Mouse (Mus musculus) gastrocnemius, postnatal 14 days (tissue): ENCODE measurements around the gene Gm11273. TPM values are rescaled to one million over a fixed set of nuclear protein-coding genes. Genes with fewer than 3 reads are reported as not detected.
A peak's percentile ranks its signal among the peaks of the same experiment; 100 is the strongest.
"Not testable (repeated sequence)": the region's sequence is repeated elsewhere in the genome, so short reads cannot be mapped to it uniquely, and the experiment has no call there.

Experiments
- DNase-seq: peaks from one replicate; pipeline ENCODE4 v3.0.0; 2021; ENCODE audit warnings: mixed read lengths
- intact Hi-C: fragments of 180-260 bp; cut with DNase I; formaldehyde crosslinking; loops from one replicate; pipeline ENCODE4 v1.15.1; 2025; ENCODE audit warnings: low total_unique reads
- long read RNA-seq, 2 experiments: library from polyadenylated mRNA; stranded (forward); transcript quantifications; one replicate each; pipeline ENCODE4 v2.0.0; 2021
- total RNA-seq, 2 experiments: library from RNA; stranded (reverse); gene quantifications; 2 replicates each; pipeline ENCODE4 v1.2.3; 2021

Gene Gm11273
- 100 to 1,000 TPM; 119 to 152 TPM for total RNA-seq
- long read RNA-seq, experiment 1, transcript Gm11273-201 (1 exons, 390 nt): major isoform, 186 of 186 reads
- long read RNA-seq, experiment 1, partial matches to known transcripts: 0 of 186 reads
- long read RNA-seq, experiment 1, other reads (novel, unspliced or antisense): 0 of 186 reads
- long read RNA-seq, experiment 2, transcript Gm11273-201 (1 exons, 390 nt): major isoform, 250 of 250 reads
- long read RNA-seq, experiment 2, partial matches to known transcripts: 0 of 250 reads
- long read RNA-seq, experiment 2, other reads (novel, unspliced or antisense): 0 of 250 reads

DNA sequence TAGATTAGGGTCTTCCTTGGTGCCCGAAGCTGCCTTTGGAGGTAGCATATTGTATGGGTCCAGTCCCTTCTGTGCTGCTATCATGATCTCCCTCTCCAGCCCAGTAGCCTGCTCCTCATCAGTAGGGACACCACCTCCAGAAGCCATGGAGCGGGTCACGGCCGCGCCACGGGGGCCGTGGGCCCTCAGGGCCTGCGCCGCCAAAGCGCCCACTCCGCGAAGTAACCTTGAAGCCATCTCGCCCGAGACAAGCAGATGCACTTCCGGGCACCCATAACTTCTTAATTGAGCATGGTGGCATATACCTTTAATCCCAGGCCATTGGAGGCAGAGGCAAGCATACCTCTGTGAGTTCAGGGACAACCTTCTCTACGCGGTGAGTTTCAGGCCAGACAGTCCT is at the start of gene Gm11273:
Gene Gm11273 (minus strand): TSS at position 237 of the 400 bp plus-strand sequence.
- intact Hi-C loops, DNase-seq: not testable (repeated sequence)

DNA sequence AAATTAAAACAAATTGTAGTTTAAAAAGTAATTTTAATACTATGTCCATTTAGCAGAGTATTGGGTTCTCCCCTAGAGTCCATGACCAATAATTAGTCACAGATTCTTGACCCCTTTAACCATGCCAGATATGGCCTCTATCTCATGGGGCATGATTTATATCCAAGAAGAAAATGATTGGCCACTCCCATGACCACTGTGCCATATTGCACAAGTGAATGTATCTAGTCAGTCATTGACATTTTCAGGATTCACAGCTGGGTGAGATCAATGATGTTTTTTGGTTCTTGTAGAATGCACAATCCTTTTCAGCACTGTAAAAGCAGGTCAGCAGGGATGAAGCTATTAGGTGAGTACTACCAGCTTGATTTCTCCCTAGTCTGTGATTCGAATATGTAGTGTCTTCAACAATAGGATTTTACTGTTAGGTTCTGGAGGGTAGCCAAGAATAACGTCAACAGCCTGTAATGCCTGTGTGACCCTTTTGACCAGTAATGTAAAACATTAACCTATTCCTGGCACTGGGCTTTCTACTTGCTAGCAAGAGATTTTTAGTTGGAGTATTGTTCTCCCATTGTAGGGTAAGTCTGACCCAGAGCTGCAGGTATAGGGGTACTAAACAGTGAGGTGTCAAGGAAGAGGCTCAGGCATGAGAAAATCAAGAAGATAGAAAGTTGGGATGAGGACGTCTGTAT is 49.3 kb upstream of the Gm11273 start:
- no peak for DNase-seq
- intact Hi-C loops: no loop called here

DNA sequence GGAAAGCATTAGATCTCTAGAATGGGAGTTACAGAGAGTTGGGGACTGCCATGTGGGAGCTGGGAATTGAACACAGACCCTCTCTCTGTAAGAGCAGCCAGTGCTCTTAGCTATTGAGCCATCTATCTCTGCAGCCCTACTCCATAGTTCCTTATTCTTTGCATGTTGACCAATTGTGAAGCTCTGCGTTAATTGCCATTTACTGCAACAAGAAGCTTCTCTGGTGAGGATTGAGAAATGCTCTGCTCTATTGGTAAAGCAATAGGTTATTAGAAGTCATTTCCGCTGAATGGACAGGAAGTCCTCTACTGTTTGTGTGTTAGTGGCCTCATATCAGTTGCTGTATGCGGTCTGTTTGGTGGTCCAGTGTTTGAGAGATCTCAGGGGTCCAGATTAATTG is 48.3 kb upstream of the Gm11273 start:
- intact Hi-C loops: no loop called here
- DNase-seq: no peak

DNA sequence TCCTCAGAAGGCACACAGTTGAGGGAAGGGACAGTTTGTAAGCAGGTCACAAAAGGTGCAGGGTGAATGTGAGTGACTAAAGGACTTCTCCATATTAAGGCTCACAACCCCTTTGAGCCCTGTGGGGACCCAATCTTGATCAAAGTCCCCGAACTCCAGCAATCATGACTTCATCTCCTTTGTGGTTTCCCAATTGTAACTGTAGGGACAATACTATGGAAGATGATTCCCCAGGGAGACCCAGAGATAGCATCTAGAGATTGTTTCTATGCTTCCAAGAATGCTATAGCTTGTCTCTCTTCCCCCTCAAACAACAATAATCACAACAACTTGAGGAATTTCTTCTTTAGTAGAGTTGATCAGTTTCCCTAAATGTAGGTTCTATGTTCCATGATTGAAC is 41.5 kb upstream of the Gm11273 start, which contains the start of gene Olfr1366:
Gene Olfr1366 (minus strand): TSS at position 101 of the 400 bp plus-strand sequence.
- DNase-seq: no peak
- intact Hi-C loops: no loop called here

DNA sequence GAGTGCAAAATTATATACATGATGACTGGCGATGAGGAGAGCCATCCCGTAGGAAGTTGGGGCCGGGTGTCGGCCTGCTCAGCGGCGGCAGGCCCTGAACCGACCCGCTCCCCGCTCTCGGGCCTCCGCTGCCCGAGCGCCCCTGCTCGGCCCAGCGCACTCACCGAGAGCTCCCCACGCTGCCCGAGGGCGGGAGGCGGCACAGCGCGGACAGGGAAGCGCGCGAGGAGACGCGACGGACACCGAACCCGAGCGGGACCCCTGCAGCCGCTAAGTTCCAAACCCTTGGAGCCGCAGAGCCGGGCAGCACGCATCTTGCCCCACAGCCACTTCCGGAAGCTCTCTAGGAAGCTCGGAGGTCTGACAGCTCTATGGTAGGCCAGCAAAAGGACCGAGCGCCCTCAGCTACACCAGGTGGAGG is 29.6 kb upstream of the Gm11273 start, which contains the start of gene Zkscan8:
Gene Zkscan8 (minus strand): TSS at position 340 of the 421 bp plus-strand sequence.
- intact Hi-C loops: no loop called here
- peak; percentile 84 for DNase-seq

DNA sequence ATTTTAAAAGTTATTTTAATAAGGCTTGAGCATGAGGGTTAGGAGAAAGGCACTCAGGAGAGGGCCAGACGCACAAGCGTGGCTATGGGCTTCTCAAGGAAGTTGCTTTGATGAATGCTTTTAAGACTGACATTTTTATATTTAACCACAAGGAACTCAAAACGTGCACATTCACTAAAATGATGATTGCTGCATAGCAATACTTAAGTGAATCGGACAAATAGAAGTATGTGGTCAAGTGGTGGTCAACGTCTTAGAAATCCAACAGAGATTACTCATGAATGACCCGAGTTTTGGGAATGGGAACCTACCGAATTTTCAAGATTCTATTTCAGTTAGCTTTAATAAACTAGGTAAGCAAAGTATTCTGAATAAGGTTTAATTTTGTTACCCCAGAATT is 28.9 kb upstream of the Gm11273 start:
- DNase-seq: no peak
- intact Hi-C loops: no loop called here

DNA sequence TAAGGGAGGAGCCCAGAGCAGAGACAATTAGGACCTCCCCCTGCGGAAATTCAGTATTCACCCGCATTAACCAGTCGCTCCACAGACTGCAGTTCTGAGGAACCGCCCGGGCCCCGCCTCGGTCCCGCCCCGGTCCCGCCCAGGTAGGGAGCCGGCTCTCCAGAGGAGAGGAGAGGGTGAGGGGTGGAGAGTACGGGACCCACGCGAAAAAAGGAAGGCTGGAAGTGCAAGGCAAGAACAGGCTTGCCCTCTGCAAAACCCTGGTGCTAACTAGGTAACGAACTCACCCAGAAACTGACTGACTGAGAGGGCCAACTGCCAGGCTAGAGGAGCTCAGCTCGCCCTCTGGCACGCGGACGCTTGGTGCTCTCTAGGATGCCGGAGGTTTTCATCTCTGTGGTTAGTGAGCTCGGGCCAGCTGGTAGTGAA is 5.0 kb upstream of the Gm11273 start:
- intact Hi-C loops: no loop called here

DNA sequence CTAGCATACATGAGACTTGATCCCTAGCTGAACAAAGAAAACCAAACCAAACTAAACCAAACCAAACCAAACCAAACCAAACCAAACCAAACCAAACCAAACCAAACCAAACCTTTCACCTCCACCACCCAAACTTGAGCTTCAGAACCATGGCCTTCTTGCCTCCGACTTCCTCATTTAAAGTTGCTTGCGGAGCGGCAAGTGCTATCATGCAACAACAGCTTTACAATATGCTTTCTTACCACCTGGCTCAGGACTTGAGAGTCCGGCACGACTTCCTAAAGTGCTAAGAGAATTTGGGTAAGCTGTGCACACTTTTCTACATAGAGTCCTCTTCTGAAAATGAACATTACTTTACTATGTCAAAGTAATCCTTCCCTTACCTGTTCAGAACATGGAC is 1.1 kb upstream of the Gm11273 start:
- no peak for DNase-seq
- intact Hi-C loops: no loop called here

More for the DNA sequence above, 5.0 kb upstream of the Gm11273 start:
- peak; percentile 82 for DNase-seq

DNA sequence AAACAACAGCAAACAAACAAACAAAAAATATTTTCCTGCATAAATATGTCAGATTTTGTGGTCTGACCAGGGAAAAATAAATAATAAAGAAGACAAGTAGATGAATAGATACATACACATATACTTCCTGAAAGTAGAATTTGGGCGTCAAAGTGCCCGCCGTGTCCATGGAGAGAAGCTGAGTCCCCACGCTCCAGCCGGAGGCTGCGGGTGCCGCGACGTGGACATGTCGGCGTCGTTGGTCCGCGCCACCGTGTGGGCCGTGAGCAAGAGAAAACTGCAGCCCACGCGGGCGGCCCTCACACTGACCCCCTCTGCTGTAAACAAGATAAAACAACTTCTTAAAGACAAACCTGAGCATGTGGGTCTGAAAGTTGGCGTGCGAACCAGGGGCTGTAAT is 6.1 kb downstream of the Gm11273 start, which contains the start of gene AK157302:
Gene AK157302 (plus strand): TSS at position 144 of the 400 bp plus-strand sequence.
- DNase-seq: peak; percentile 8
- intact Hi-C loops: loop anchor here (5.0 kb wide), 1 partner anchor 588 kb away; no protein-coding TSS in a partner anchor

DNA sequence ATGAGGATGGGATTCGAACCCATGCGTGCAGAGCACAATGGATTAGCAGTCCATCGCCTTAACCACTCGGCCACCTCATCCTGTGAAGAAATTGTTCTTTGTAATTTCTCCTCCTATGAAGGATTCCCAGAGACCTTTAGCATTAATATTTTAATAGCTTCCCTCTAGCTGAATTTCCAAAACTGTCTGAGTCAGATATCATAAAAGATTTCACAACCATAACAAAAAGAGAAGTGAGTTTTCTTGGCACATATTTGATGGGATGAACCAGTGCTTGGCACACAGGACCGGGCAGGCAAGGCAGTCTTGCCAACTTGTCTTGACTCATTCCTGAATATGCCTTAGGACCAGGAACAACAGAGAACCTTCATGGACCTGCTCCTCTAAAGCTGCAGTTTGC is 8.4 kb downstream of the Gm11273 start:
- intact Hi-C loops: no loop called here
- no peak for DNase-seq

DNA sequence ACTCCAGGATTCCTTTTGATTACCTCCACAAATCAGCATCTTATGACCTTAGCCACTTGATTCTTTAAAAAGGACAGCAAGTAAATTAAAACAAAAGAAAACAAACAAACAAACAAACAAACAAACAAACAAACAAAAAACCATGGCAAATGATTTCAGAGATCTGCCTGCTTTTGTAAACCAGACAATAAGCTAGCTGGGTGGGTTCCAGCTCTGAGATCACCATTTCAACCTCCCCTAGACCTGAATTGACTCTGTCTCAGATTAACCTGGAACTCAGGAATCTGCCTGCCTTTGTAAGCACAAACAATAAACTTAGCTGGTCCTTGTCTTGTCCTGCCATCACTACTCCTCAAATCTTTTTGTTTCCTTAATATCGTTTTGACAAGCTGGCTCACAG is 14.3 kb downstream of the Gm11273 start:
- DNase-seq: no peak
- intact Hi-C loops: no loop called here

DNA sequence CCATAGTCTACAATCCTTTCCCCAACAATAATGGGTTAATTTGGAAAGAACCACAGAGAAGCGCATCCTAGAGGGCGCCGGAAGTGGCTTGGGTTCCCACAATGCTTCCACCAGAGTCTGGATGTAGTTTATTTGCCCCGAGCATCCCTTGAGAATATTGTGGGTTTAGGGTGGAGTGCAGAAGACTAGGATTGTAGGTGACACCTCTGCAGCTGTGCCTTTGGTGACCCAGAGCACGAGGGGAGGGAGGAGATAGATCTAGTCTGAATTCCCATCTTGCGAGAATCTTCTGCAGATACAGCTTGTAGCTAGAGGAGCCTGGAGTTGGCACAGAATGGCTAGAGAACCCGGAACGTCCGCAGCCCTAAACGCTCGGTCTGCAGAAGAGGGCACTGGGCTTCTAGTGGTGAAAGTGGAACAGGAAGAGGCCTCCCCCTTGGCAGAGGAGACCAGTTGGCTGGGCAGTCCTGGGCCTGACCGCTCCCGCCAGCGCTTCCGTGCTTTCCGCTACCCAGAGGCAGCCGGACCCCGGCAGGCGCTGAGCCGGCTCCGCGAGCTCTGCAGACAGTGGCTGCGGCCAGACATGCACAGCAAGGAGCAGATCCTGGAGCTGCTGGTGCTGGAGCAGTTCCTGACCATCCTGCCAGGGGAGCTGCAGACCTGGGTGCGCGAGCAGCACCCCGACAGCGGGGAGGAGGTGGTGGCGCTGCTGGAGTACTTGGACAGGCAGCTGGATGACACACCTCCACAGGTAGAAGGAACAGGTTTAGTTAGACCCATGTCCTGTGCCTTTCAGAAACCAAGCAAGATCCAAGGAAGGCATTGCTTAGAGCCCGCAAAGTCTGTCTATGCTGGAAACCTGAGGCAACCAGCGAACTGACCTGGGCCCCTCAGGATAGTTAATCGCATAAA is 22.2 kb downstream of the Gm11273 start, which contains the start of the genes Zkscan4 and Gm10065:
Gene Zkscan4 (plus strand): TSS at position 149 of the 912 bp plus-strand sequence.
Gene Gm10065 (minus strand): TSS at position 683 of the 912 bp plus-strand sequence.
- intact Hi-C loops: not testable (repeated sequence)
- peak; percentile 63 for DNase-seq

DNA sequence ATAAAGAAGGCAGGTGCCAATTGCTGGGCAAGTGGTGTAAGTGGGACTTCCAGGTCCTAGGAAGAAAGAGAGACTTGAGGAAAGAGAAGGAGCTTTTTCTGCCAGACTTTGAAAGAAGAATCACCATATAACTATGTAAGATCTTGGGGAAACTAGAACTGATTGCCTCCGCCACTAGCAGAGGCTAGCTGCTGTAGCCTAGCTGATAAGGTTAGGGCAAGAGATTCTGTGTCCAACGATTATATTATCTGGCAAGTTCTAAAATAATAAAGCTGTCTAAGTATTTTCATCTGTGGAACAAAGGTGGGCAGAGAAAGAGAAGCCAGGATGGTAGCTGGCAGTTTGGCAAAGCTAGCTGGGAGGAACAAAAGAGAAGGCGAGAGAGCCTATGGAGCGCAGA is 28.8 kb downstream of the Gm11273 start:
- no peak for DNase-seq
- intact Hi-C loops: no loop called here

DNA sequence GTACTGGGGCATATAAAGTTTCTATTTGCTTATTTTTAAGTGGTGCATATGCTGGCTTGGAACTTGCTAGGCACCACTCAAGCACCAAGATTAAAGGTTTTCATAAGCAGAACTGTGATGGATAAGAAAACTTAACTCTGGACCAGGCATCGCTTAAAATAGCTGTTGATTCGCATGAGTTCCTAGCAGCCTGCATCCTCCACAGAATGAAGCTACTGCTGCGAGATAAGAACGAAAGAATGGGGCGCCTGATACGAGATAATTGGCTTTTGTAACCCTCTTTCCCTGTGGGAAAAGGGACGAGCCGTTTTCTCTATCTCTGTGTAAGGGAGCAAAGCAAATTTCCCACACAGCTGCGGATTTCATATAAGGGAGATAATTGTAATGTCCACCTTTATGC is 32.1 kb downstream of the Gm11273 start:
- intact Hi-C loops: no loop called here
- DNase-seq: no peak

DNA sequence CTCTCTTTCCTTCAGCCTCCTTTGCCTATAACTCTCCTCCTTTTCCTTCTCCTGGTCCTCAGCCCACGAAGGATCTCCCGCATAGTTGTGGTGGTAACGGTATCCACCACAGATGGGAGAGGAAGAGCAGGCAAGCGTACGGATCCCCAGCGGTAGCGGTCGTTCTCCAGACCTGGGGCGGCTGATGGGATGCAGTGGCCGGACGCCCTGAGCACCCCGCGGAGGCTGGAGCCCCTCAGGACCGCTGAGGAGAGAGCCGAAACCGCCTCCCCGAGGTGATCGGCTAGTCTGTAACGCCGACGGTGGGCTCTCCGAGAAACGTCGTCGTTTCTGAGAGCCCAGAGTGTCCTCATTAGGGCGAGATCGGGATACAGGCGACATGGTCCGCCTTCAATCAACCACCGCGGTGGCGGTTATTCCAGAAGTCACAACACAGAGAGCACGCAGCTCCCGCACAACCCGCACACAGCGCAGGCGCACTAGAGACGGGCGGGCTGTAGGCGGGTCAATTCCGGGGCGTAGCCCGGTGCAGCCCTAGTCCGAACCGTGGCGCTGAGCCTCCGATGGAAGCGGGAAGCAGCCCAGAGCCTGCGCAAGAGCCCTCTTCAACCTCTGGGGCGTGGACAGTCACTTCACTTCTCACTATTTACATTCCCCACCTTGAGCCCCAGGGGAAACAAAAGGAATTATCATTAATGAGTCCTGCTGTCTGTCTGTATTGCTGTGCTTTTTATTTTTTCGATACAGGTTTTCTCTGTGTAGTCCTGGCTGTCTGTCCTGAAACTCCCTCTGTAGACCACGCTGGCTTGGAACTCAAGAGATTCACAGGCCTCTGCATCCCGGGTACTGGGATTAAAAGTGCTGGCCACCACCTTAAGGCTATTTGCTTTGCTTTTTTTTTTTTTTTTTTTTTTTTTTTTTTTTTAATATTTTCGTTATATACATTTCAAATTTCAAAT is 32.9 kb downstream of the Gm11273 start, which contains the start of gene Nkapl:
Gene Nkapl (minus strand): TSS at position 449 of the 959 bp plus-strand sequence.
- intact Hi-C loops: no loop called here
- DNase-seq: peak; percentile 83

DNA sequence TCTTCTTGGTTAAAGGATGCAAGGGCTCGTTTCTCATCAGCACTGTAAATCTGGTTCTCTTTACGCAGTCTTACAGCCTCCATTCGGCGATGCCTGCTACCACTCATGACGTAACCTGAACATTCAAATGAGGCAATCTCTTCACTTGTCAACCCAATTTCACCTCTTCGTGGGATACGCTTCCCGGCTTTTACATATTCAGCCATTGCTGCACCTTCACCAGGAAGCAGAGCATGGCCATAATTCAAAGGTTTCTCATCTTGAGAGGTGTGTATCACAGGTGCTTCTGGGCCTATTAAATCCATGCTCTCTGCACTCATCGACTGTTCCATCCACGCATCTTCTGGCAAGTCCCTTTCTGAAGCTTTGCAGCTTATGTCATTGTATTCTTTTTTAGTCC is 33.9 kb downstream of the Gm11273 start:
- intact Hi-C loops: no loop called here
- DNase-seq: no peak

DNA sequence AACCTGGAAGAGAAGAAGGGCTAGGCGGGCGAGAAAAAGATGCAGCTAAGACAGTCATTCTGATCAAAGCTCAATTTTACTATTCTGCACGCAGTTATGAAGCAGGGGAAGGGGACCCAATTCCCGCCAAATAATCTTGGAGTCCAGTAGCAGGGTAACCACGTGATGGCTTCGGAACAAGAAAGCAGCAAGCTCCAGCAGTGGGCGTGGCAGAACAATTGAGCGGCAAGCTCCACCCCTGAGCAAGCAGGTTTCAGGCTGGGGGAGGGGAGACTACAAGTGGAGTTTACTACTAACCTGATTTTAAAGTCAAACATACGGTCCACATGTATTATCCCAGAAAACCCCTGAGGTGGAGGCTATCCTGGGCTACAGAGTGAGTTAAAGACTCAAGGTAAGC is 38.7 kb downstream of the Gm11273 start:
- DNase-seq, intact Hi-C loops: not testable (repeated sequence)

DNA sequence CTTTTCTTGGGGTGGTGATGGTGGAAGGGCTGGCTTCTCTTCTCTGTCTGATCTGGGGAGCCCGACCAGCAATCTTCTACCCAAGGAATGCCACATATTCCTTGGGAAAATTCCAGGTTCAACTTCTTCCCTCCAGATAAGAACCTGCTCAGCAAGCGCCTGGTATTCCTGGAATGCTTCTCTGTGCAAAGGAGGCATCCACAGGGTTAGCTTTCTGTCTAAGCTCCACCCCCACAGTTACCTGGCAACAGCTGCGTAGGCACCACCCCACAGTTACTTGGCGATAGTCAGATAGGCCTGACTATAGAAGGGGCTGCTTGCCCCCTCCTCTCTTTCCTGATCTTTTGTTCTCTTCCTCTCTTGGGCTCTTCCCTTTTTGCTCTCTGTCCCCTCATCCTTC is 44.9 kb downstream of the Gm11273 start:
- intact Hi-C loops: no loop called here
- no peak for DNase-seq
